Mouse (Mus musculus): ENCODE data around the gene Atp6v1f.

- no peak for TF ChIP-seq POLR2A (IDR thresholded peaks at IDR 0.05; ENCODE audit: insufficient read length, low read depth)
- no peak for TF ChIP-seq CEBPB (IDR thresholded peaks at IDR 0.05; ENCODE audit: insufficient read depth, poor library complexity, severe bottlenecking)
- no peak for TF ChIP-seq POLR2AphosphoS2 (IDR thresholded peaks at IDR 0.05; ENCODE audit: insufficient read length, low read depth)
Observed at GRCm38 (mm10) chr6:29474736-29475135, 7.2 kb downstream of the Atp6v1f start.
